Comparison of ENCODE assay signal across 12 mouse cellular contexts in genomic region chr3:81922910-81923309, GRCm38 (mm10). TPM values are rescaled to one million over a fixed set of nuclear protein-coding genes. Genes with fewer than 3 reads are reported as not detected.
DNase-seq lines count a peak whose midpoint lies in the region; ATAC-seq lines count a peak whose summit lies in the region.
"Had no signal": no experiment of that assay in that cellular context is flagged by ENCODE, and none has a peak within 500 bp of the region (broad histone marks: within the 10 kb centered on the region; RNA-seq: fewer than 3 reads in every experiment).

No protein-coding gene starts in this region.

- H3K4me3 ChIP-seq in heart, embryonic 12.5 days, result no peak overlapping the region

- peaks cover 3% of the 10 kb centered on the region; the same call in 1 of the 2 replicates for H3K4me1 ChIP-seq in heart, embryonic 12.5 days (replicated peaks)

- no peak for ATAC-seq in heart, embryonic 12.5 days (ENCODE audit: insufficient number of reproducible peaks, low FRiP score)
- ATAC-seq in common myeloid progenitor, adult 5-6 weeks (replicated peaks; ENCODE audit: low read depth, poor library complexity, severe bottlenecking), result peak; percentile 58

- 52% methylated on average over 4 of the region's 4 CpGs for WGBS in heart, embryonic 12.5 days

- no peaks in the 10 kb centered on the region for H3K36me3 ChIP-seq in heart, embryonic 12.5 days

- intact Hi-C loops in gastrocnemius, postnatal 36 days (cut with DNase I), result loop anchor here (5.0 to 10.0 kb wide), 2 partner anchors 138 to 966 kb away; no protein-coding TSS in a partner anchor

- peak; percentile 88 for DNase-seq in heart, adult 11 months
- DNase-seq in 416B (ENCODE audit: low read depth), result peak; percentile 77
- peak; percentile 18 for DNase-seq in lung, postnatal 25 days (ENCODE audit: low spot score)
- no peak for DNase-seq in gastrocnemius, postnatal 36 days
- DNase-seq in gastrocnemius, adult 8-10 months (ENCODE audit: low spot score in 2 of 2), result no peak
- no peak for DNase-seq in right cerebral cortex, postnatal 4 days

- no peaks in the 10 kb centered on the region for H3K9me3 ChIP-seq in heart, embryonic 12.5 days (replicated peaks)

- no peaks in the 10 kb centered on the region for H3K27me3 ChIP-seq in heart, embryonic 12.5 days (replicated peaks)

- H3K4me2 ChIP-seq in heart, embryonic 12.5 days, result no peak overlapping the region

- H3K27ac ChIP-seq in heart, embryonic 12.5 days (ENCODE audit: poor library complexity, severe bottlenecking), result no peak overlapping the region

- H3K9ac ChIP-seq in heart, embryonic 12.5 days, result no peak overlapping the region

RNA-seq across cellular contexts. Expression of gene Ctso, which starts 9.5 kb away (rescaled TPM):
- polyA plus RNA-seq in heart, embryonic 12.5 days (2016; fragmentation: Nextera tagmentation; extraction: Ambion mirVana), result 17.5 and 18.7 TPM in 2 replicates
- total RNA-seq in common myeloid progenitor, adult 5-6 weeks (2017), result 15.5 and 15.6 TPM in 2 replicates
- 1 to 10 TPM; 3.7 to 3.9 TPM for total RNA-seq in gastrocnemius, postnatal 36 days (2021)
- total RNA-seq in gastrocnemius, adult 8-10 months (2022), result 1 to 10 TPM; 5.3 to 6.1 (median 5.6) TPM

RNA-seq across cellular contexts. Expression of gene Tdo2, which starts 53.1 kb away (rescaled TPM):
- polyA plus RNA-seq in heart, embryonic 12.5 days (2016; fragmentation: Nextera tagmentation; extraction: Ambion mirVana), result 0.54 and 0.78 TPM in 2 replicates
- total RNA-seq in common myeloid progenitor, adult 5-6 weeks (2017), result not detected in 2 replicates
- not detected for total RNA-seq in gastrocnemius, postnatal 36 days (2021)
- total RNA-seq in gastrocnemius, adult 8-10 months (2022), result under 1 TPM in 1 of 4 experiments, not detected in 3; 0.13 TPM
- total RNA-seq: heart, adult 18-20 months; MEL had no signal

RNA-seq across cellular contexts. Expression of gene Asic5, which starts 59.2 kb away (rescaled TPM):
- polyA plus RNA-seq in heart, embryonic 12.5 days (2016; fragmentation: Nextera tagmentation; extraction: Ambion mirVana), result not detected in 2 replicates
- total RNA-seq in common myeloid progenitor, adult 5-6 weeks (2017), result not detected in 2 replicates
- total RNA-seq in gastrocnemius, postnatal 36 days (2021), result not detected
- not detected for total RNA-seq in gastrocnemius, adult 8-10 months (2022)
- total RNA-seq: heart, adult 18-20 months; left cerebral cortex, postnatal 25 days; MEL had no signal
- polyA plus RNA-seq: testis, adult 2 months had no signal

Comparison
In these comparisons a context has a peak if more than half of its experiments do, and no peak if none do; other contexts are left out.
1. DNase-seq: peak in heart, adult 11 months (single experiment), 416B (single experiment) and lung, postnatal 25 days (single experiment); none in gastrocnemius, postnatal 36 days (0 of 2), gastrocnemius, adult 8-10 months (0 of 2) and right cerebral cortex, postnatal 4 days (single experiment).